Mouse (Mus musculus) megakaryocyte, adult 5-6 weeks (primary cell): ENCODE data around the gene Gm20388. TPM values are rescaled to one million over a fixed set of nuclear protein-coding genes. Genes with fewer than 3 reads are reported as not detected.

Source experiments
- ATAC-seq: 2 replicates; pipeline ENCODE4 v1.8.0; 2016; ENCODE audit warnings: mild to moderate bottlenecking, inconsistent platforms; ENCODE audit not compliant: poor library complexity, severe bottlenecking
- total RNA-seq, 2 experiments: library from RNA; stranded (forward) in 1 of 2; stranded (reverse) in 1 of 2; fragments of 153-499, 151-499 nt in 1 of 2; fragments of 221-1000, 200-1000 nt in 1 of 2; gene quantifications; 2 replicates each; pipeline versions ENCODE4 v1.2.3 to v1.2.4; 2015 to 2017

Gm20388 gene
- total RNA-seq, 2 experiments from 2014 or later, result 7.6 to 15.5 TPM

DNA sequence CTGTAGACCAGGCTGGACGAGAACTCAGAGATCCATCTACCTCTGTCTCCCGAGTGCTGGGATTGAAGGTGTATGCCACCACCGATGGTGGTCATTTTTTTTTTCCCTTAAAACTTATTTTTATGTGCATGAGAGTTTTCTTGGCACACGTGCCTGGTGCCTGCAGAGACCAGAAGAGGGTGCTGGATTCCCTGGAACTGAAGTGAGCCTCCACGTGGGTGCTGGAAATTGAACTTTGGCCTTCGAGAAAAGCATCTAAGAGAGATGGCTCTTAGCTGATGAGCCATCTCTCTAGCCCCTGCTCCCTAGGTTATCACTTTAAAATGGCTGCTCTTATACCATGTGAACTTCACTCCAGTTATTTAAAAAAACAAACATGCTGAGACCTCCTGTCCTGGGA lies 163.9 kb downstream of the Gm20388 start:
- ATAC-seq, result no peak

DNA sequence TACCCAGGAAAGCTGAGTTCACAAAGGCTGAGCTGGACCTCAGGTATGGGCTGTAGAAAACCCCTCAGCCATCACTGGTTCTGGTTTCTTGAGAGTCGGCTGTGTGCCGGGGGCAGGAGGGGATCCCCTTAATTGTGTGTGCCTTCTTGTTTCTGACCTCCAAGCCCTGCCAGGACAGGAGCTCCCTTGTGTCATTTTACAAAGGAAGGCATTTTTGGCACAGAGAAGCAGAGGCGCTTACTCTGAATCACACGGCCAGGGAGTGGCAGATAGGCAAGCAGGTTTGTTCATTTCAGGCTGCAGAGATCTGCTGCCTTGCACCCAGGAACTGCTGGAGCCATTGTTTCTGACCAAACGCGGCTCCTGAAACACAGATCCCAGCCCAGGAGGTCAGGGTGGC lies 164.7 kb downstream of the Gm20388 start:
- ATAC-seq, result no peak

DNA sequence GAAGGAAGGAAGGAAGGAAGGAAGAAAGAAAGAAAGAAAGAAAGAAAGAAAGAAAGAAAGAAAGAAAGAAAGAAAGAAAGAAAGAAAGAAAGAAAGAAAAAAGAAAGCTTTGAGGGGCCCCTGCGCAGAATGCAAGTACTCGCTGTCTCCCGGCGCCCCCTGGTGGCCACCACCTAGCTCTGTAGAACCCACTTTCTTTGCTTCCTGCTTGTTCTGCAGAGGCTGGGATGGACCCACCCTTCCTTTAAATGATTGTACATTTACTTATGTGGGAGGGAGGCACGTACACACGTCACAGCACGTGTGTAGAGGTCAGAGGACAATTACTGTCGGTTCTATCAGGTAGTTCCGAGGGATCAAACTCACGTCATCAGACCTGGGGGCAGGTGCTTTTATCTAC lies 167.4 kb downstream of the Gm20388 start:
- peak; percentile 79 for ATAC-seq

DNA sequence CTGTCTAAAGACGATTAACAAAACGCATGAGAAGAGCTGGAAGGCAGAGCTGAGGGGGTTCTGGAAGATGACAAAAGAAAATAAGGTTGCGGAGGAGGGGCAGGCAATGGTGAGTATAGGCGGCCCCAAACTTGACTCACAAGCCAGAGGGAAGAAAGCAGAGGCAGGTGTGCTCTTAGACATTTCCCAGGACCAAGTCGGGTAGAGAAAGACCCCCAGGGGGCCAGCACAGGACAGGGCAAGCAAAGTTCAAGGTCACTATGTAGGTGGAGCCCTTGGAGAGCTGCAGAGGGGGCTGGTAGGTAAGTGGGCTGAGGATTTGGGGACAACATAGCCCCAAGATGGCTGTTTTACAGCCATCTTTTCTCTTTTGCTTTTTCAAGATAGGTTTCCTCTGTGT lies 168.7 kb downstream of the Gm20388 start:
- ATAC-seq, result no peak

DNA sequence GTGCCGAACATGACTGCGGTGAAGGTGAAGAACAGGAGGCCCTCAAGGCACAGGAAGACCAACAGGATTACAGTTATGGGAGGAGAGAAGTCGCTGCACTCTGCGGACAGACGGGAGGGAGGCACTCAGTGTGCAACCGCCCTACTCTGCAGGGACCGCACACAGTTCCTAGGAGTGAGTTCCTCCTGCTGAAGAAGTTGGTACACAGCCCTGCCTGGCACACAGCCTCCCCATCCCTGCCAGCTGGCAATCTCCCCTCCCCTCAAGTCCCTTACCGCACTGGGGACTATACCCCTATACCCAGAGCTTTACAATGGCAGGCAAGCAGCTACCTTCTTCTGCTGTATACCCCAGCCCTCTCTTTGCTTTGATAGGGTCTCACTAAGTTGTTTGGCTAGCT lies 172.6 kb downstream of the Gm20388 start:
- no peak for ATAC-seq

DNA sequence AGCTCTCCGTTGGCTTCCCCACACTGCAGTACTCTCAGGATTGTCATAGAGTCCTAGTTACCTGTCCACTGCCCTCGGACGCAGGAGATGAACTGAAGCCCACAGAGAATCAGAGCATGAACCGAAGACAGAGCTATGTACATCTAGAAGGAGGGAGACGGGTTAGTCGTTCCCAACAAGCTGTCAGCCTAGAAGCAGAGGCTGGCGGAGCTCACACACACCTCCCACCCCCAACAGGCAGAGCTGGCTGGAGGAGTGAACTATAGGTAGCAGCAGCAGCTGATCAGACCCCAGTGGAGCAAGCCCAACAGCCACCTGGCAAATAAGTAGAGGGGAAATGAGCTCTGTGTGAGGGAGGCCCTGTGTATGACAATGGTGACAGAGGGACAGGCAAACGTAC lies 174.1 kb downstream of the Gm20388 start:
- ATAC-seq, result no peak

DNA sequence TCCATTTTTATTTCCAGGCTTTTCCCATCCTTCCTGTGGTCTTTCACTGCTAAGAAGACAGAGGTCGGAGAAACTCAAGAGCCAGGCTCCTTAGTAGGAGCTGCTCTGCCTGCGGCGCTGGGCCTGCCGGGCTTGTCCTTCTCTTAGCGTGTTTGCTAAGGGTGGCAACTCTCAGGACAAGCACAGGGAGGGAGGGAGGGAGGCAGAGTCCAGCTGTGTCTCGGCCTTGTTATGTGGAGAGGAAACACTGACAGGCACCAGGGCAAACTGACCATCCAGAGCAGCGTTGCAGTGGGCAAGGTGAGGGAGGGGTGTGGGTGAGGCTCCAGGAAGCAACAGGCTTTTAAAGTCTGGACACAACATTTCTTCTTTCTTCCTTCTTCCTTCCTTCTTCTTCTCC lies 178.9 kb downstream of the Gm20388 start:
- no peak for ATAC-seq

DNA sequence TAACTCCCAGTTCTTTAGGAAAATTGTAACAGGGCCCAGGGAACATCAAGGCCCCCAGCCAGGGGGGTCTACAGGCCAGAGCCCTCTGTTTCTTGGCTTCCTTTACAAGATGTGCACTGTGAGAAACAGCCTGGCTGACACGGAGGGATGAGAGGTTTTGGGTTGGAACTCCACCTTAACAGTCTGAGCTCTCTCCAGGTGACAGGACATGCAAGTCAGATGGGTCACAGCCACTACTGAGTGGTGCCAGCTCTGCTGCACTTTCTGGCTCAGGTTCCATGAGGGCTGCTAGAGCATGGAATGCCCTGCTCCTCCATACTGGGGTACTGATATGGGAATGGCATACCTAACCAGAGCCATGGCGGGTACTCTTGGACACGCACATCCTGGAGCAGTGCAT lies 180.4 kb downstream of the Gm20388 start:
- no peak for ATAC-seq

DNA sequence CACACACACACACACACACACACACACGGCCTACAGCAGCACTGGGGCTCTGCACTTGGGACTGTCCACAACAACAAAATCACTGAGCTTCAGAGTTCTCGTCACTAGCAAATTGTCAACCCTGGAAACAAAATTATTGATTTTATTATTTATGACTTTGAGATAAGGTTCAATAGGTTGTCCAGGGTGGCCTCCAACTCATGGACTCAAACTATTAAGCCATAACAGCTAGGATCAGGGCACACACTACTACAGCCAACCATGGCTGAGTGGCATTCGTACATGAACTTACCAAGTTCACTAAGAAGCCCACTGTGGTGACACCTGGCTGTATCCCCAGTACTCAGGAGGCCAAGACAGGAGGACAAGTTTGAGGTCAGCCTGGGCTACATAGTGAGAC lies 182.5 kb downstream of the Gm20388 start:
- no peak for ATAC-seq

DNA sequence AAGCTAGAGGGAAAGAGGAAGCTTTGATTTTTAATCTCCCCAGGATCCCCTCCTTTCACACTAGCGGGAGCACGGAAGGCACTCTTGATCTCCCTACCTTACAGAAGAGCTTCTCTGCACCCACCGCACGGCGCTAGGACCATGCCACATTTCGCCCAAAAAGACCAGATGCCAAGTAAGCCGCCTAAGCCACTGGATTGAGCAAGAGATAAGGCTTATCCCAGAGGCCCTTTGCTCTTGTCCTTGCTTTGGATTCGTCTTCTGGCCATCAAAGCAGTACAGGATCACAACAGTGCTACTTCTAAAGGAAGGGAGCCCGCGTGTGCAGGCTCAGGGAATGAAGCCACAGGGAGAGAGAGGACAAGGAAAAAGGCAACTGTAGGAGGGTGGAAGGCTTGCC lies 184.2 kb downstream of the Gm20388 start:
- no peak for ATAC-seq

DNA sequence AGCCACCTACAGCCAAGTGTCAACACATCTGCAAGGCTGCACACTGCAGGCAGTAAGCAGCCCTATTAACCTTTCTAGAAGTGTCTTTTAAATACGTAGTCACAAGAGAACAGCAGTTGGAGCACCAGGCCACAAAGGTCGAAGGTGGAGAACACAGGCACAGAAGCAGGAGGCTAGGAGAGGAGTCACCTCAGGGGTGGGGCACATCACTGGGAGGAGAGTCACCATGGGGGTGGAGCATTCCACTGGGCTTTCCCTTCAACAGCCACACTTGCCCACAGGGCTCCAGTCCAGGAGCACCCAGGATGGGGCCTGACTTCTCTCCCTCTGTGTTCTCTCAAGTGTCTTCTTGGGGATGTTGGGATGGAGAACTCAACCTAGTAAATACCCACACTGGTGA lies 185.8 kb downstream of the Gm20388 start:
- no peak for ATAC-seq

DNA sequence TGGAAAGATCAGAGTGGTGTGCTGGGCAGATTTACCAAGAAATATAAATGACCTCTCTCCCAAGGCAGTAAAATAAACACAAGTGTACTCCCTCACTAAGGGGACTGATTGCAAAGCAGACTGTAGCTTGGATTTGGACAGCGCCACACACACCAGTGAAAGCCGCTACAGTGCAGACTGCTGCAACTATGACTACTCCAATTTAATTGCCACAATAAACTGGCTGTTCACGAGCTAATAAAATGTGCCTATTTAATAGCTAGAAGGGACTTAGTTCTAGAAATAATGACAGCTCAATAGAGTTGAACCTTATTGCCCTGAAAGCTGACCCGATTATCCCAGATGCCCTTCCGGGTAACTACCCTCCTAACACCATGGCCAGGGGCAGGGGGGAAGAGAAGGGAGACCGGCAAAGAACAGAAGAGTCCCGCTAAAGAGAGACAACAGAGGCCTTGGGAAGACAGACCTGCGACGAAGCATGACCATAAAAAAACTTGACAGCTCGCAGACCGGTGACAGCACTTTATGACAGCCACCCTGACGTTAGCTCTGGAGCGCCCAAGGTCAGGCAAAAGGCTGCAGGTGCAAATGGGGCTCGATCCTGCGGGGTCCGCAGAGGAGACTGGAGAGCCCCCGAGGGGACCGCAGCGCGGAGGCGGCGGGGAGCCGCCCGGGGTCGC lies 189.9 kb downstream of the Gm20388 start:
- ATAC-seq, result no peak

DNA sequence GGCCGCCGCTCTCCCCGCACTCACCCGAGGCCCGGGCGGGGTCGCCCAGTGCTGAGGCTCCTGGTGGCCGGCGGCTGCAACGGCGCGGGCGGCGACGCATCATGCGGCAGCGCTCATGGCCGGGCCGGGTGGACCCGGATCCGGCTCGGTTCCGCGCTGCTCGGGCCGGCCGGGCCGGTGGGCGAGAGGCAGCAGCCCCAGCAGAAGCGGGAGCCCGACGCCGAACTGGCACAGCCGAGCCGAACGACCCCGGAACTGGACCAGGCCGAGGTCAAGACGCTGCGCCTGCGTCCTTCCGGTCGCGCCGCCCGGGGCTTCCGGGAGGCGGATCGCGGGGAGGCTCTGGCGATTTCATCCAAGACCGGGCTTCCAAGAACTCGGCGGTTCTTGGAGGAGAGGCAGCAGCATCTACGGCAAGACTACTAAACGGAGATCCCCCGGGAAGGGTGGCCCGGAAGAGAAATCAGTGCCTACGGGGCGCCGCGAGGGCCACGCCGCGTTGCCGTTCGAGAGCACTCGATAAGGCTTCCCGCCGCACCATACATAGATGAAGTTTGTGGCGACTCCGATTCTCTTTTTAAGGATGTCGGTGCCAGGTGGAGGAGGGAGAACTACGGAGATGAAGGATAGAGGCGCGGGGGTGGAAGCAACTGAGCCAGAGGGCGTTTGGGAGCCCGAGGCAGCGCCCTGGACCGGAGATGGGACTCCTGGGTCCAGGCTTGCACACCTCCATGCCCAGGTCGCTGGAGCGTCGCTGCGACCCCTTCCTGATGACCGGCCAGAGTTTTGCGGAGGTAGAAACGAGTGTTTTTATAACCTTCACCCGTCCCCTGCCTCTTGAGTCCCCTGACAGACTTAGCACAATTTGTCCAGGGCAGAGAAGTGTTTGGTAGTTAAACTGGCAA lies 190.7 kb downstream of the Gm20388 start, which contains the start of gene Zdhhc7:
TSS of gene Zdhhc7 (minus strand) at position 415 of the 905 bp plus-strand sequence.
- peak; percentile 80 for ATAC-seq

DNA sequence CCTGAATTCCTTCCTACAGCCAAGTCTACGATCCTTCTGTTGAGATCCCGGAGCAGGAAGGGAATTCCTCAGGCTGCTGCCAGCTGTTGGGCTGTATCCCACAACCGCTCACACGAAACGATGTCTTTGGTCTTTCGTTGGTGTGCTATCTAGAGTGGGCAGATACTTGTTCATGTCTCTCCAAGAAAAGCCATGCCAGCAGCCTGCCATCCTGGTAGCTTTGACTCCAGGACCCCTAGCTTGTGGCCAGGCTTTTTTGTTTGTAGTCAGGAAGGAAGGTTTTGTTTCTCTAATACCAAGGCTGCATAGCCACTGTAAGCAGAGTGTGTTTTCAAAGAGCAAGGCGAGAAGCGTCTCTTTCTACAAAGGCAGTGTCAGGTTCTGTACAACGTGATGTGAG lies 193.3 kb downstream of the Gm20388 start:
- no peak for ATAC-seq

DNA sequence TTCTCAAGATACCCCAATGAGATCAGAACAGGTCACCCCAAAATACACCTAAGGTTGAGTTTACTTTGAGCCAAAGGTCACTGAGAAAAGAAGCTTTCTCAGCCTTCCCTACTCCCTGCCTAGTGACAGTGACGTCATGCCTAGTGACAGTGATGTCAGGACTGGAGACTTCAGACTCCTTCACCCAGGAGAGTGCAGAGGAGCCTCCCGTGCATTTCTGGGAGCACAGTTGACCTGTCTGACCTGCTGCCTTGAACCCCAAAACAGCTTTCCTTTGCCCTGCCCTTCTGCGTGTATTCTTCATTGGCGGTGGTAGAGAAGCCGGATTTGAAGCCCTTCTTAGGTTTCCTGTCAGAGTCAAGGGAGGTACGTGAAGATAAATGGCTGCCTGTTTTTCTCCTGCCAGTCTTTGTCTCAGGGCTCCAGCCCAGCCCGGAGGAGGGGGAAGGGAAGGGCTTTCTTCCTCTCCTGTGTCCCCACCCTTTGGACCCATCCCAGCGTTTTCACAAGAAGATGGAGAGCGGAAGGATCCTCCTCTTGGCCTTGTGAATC lies 194.2 kb downstream of the Gm20388 start:
- ATAC-seq, result no peak

DNA sequence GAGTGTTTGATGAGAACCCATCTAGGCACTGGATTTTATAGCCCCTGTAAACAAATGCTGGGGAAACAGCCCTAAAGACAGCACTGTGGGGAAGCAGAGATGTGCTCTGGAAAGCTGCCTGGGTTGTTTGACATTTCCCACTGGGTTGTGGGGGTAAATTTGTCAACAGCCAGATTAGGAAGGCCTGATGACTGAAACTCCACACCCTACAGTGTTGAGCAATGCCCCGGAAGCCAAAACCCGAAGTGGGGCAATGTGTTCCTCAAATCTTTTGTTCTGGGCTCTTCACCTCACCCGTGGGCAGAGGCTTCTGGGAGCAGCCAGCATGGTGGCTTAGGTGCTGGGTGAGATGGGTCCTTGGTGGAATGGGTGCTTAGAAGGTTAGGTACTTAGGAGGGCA lies 198.5 kb downstream of the Gm20388 start:
- peak; percentile 54 for ATAC-seq

DNA sequence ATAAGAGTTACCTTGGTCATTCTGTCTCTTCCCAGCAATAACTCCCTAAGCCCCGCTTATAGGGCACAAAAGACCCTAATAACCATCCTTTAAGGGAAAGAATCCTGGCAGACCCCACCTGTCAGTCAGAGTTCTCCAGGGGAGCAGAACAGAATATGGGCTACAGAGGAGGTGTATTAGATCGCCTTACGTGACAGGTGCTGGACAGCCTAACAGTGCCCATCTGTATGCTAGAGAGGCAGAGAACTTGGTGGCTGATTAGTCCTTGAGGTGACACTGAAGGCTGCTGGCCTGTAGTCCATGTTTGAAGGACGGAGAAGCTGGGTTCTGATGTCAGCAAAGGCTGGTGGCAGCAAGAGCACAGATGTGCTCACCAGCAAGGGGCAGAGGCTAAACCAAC lies 200.3 kb downstream of the Gm20388 start:
- no peak for ATAC-seq

DNA sequence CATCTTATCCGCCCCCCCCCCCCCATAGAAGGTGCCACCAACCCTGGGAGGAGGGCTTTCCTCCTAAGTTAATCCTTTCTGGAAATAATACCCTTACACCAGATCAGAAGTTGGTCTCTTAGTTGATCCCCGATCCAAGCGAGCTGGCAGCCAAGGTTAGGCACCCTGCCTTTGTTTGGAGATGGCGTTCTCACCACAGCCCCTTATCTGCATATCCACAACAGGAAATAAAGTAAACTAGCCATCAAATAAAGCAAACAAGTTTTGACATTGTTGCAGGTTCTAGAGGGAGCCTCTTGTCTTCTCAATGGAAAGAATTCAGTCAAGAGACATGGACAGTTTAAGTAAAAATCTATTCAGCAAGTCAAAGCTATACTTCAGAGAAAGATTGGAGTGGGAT lies 200.7 kb downstream of the Gm20388 start:
- no peak for ATAC-seq

DNA sequence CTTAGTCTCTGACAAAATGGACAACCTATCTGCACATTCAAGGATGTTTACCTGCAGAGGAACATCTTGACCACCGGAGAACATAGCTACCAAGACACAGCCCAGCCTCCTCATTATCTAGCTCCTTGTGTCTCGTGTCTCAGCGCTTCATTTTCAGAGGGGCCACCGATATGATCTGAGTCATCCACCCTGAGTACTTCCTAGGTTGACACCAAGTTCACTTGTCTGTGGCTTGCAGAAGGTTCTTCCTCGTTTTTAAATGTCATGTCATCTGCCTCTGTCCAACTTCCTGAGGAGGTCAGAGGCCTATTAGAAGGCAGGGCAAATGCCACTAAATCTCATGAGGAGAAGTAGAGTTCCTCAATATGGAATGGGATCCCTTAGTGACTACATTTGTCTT lies 201.9 kb downstream of the Gm20388 start:
- peak; percentile 40 for ATAC-seq

DNA sequence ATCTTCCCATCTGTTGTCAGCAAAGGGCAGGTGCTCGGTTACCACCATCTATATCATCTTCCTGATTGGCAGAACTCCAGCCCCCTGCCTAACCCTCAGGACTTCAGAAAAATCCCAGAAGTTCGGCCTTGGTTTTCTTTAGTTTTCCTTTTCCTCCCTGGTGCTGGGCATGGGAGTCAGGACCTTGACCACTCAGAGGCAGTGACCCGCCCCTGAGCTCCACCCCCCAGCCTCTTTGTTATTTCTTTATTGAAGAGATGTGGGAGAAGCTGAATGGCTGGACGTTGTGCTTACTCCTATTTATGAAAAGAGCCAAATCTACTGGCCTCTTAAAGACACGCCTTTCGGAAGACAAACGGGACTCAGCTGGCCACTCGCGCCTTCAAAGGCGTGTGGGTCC lies 202.7 kb downstream of the Gm20388 start:
- ATAC-seq, result peak; percentile 2; the same call in 1 of the 2 replicates

DNA sequence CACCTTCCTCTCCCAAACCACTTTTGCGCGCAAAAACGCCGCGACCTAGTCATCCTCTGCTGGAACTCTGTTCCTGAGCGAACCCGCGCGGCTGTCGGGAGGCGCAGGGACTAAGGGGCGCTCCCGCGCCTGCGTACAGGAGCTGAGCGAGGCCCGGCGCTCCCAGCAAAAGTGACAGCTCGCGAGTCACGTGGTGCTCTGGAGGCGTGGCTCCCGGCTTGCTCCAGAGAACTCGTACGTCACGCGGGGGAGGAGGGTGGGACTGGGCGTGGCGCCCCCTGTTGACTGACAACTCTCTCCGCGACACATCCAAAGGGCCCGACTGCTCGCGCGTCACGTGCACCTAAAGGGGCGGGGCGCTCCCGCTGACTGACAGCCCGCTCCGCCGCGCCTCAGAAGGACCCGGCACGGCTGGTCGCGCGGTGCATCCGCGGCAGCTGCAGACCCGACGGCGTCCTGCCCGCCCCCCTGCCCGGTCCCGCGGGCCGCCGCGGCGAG lies 203.2 kb downstream of the Gm20388 start, which contains the start of gene 6430548M08Rik:
TSS of gene 6430548M08Rik (plus strand) at position 395 of the 498 bp plus-strand sequence.
- peak; percentile 66 for ATAC-seq
